Mouse (Mus musculus) left cerebral cortex, adult 18-20 months (tissue): Measurements from ENCODE around the gene Mgp. TPM values are rescaled to one million over a fixed set of nuclear protein-coding genes. Genes with fewer than 3 reads are reported as not detected.

Experiments used
- total RNA-seq, 2 experiments: library from RNA; stranded (reverse); gene quantifications; 2 replicates each; pipeline ENCODE4 v1.2.3; 2021

Mgp gene
- total RNA-seq, 2 experiments from 2014 or later, result 43.3 to 51.2 TPM

Other genes starting within 250 kb of the Mgp start
- under 1 TPM; 0.16 to 0.65 TPM for gene Plbd1, start 213.9 kb downstream of the Mgp start, total RNA-seq
- gene Gucy2c, start 94.1 kb downstream of the Mgp start, total RNA-seq, result under 1 TPM; 0.26 to 0.47 TPM
- gene Hist4h4, start 71.4 kb downstream of the Mgp start, total RNA-seq, result 10 to 100 TPM; 11.3 to 13.2 TPM
- 10 to 100 TPM; 50.9 to 57.0 TPM for gene H2afj, start 67.6 kb downstream of the Mgp start, total RNA-seq
- gene BC049715, start 48.2 kb downstream of the Mgp start, total RNA-seq, result 1 to 10 TPM; 2.3 to 2.8 TPM
- gene Wbp11, start 47.6 kb downstream of the Mgp start, total RNA-seq, result 100 to 1,000 TPM; 109 to 111 TPM
- 1 to 10 TPM; 4.9 to 5.3 TPM for gene Smco3, start 40.4 kb downstream of the Mgp start, total RNA-seq
- not detected for gene Art4, start 18.1 kb downstream of the Mgp start, total RNA-seq
- not detected for gene Erp27, start 46.4 kb upstream of the Mgp start, total RNA-seq
- 1 to 10 TPM in 1 of 2 experiments, under 1 TPM in 1; 0.82 to 1.1 TPM for gene Pde6h, start 48.0 kb upstream of the Mgp start, total RNA-seq
- gene Arhgdib, start 66.1 kb upstream of the Mgp start, total RNA-seq, result 10 to 100 TPM; 10.9 to 13.3 TPM